Mouse (Mus musculus) ES-Bruce4 (cell line): ENCODE results near the gene Myo1d. TPM values are rescaled to one million over a fixed set of nuclear protein-coding genes. Genes with fewer than 3 reads are reported as not detected.

Experiments used
- H3K27ac ChIP-seq: 2 replicates; pipeline ENCODE4 v1.5.1; 2012; ENCODE audit warnings: low read length, inconsistent platforms; ENCODE audit not compliant: insufficient read depth
- H3K27me3 ChIP-seq: 2 replicates; pipeline ENCODE4 v1.6.1; 2012; ENCODE audit warnings: mild to moderate bottlenecking, low read length, inconsistent platforms; ENCODE audit not compliant: control insufficient read depth, poor library complexity, insufficient read depth, severe bottlenecking
- H3K36me3 ChIP-seq: 2 replicates; pipeline ENCODE4 v1.6.1; 2012; ENCODE audit warnings: inconsistent platforms, mild to moderate bottlenecking, low read length, moderate library complexity; ENCODE audit not compliant: control insufficient read depth, poor library complexity, insufficient read depth, severe bottlenecking
- H3K4me1 ChIP-seq: one replicate; pipeline ENCODE4 v1.8.1; 2011; ENCODE audit warnings: low read length; ENCODE audit not compliant: control insufficient read depth, insufficient read depth
- H3K4me3 ChIP-seq: 2 replicates; pipeline ENCODE4 v1.5.1; 2011; ENCODE audit warnings: low read depth, mild to moderate bottlenecking, low read length
- H3K9ac ChIP-seq: 2 replicates; pipeline ENCODE4 v1.6.1; 2012; ENCODE audit warnings: low read depth, mild to moderate bottlenecking, inconsistent platforms; ENCODE audit not compliant: poor library complexity, severe bottlenecking
- H3K9me3 ChIP-seq: replicated peaks from 2 replicates; pipeline ENCODE4 v1.6.1; 2012; ENCODE audit warnings: mild to moderate bottlenecking, low read length, inconsistent platforms; ENCODE audit not compliant: control insufficient read depth, poor library complexity, insufficient read depth, severe bottlenecking
- CTCF ChIP-seq: IDR thresholded peaks from one replicate; pipeline ENCODE4 v1.8.1; 2011; ENCODE audit warnings: low read depth, low read length
- EP300 ChIP-seq: IDR thresholded peaks from 2 replicates; pipeline ENCODE4 v1.6.1; 2011; ENCODE audit warnings: low read depth, low read length; ENCODE audit not compliant: insufficient read depth
- POLR2A ChIP-seq: IDR thresholded peaks from one replicate; pipeline ENCODE4 v1.8.1; 2011; ENCODE audit warnings: low read length; ENCODE audit not compliant: insufficient read depth
- polyA plus RNA-seq: library from polyadenylated mRNA; stranded (reverse); fragments of >200 nt; gene quantifications from 2 replicates; pipeline ENCODE4 v1.2.4, GENCODE M21; 2011; ENCODE audit warnings: low read depth; ENCODE audit not compliant: missing spikeins, insufficient read depth, insufficient read length

Gene Myo1d
- polyA plus RNA-seq, 1 experiment = 6.6 TPM

- TF ChIP-seq POLR2A (no peak), CTCF (no peak), EP300 (no peak)
- no peak overlapping the region for H3K9ac ChIP-seq
Measured at GRCm38 (mm10) chr11:80766472-80767319, 13.1 kb downstream of the Myo1d start.

GRCm38 (mm10) chr11:80766068-80766467 lies 13.8 kb downstream of the Myo1d start:
- TF ChIP-seq CTCF (no peak), POLR2A (no peak), EP300 (no peak)
- Histone ChIP-seq H3K9me3 (no peaks in the 10 kb centered on the region), H3K4me3 (no peak overlapping the region), H3K27ac (no peak overlapping the region), H3K9ac (no peak overlapping the region), H3K27me3 (no peaks in the 10 kb centered on the region; the same call in 1 of the 2 replicates), H3K36me3 (no peaks in the 10 kb centered on the region), H3K4me1 (no peaks in the 10 kb centered on the region)

More at GRCm38 (mm10) chr11:80766472-80767319, 13.1 kb downstream of the Myo1d start:
- H3K4me1 ChIP-seq = no peaks in the 10 kb centered on the region
- H3K9me3 ChIP-seq = no peaks in the 10 kb centered on the region
- H3K4me3 ChIP-seq = no peak overlapping the region
- no peaks in the 10 kb centered on the region; the same call in 1 of the 2 replicates for H3K27me3 ChIP-seq
- no peak overlapping the region for H3K27ac ChIP-seq
- no peaks in the 10 kb centered on the region for H3K36me3 ChIP-seq

- no peak for TF ChIP-seq CTCF
- TF ChIP-seq POLR2A = no peak
- Histone ChIP-seq H3K27ac (no peak overlapping the region), H3K36me3 (no peaks in the 10 kb centered on the region), H3K4me3 (no peak overlapping the region), H3K27me3 (no peaks in the 10 kb centered on the region), H3K4me1 (no peaks in the 10 kb centered on the region), H3K9me3 (no peaks in the 10 kb centered on the region), H3K9ac (no peak overlapping the region)
Measured at GRCm38 (mm10) chr11:80762066-80762465, 17.8 kb downstream of the Myo1d start.

- H3K4me1 ChIP-seq = no peaks in the 10 kb centered on the region
- H3K27ac ChIP-seq = no peak overlapping the region
- no peaks in the 10 kb centered on the region for H3K27me3 ChIP-seq
- no peaks in the 10 kb centered on the region for H3K9me3 ChIP-seq
- no peak overlapping the region for H3K4me3 ChIP-seq
- H3K36me3 ChIP-seq = no peaks in the 10 kb centered on the region
- TF ChIP-seq EP300 (no peak), POLR2A (no peak), CTCF (no peak)
- no peak overlapping the region for H3K9ac ChIP-seq
Measured at GRCm38 (mm10) chr11:80761285-80761974, 18.4 kb downstream of the Myo1d start.

GRCm38 (mm10) chr11:80759023-80759422 lies 20.8 kb downstream of the Myo1d start:
- Histone ChIP-seq H3K4me1 (no peaks in the 10 kb centered on the region), H3K4me3 (no peak overlapping the region), H3K27me3 (no peaks in the 10 kb centered on the region), H3K36me3 (no peaks in the 10 kb centered on the region), H3K9me3 (no peaks in the 10 kb centered on the region), H3K9ac (no peak overlapping the region), H3K27ac (no peak overlapping the region)
- TF ChIP-seq EP300 (no peak), POLR2A (no peak), CTCF (no peak)

- Histone ChIP-seq H3K36me3 (no peaks in the 10 kb centered on the region), H3K4me3 (no peak overlapping the region), H3K9ac (no peak overlapping the region), H3K4me1 (no peaks in the 10 kb centered on the region), H3K27me3 (no peaks in the 10 kb centered on the region), H3K27ac (no peak overlapping the region), H3K9me3 (no peaks in the 10 kb centered on the region)
- TF ChIP-seq CTCF (no peak), EP300 (no peak)
Measured at GRCm38 (mm10) chr11:80754201-80754600, 25.6 kb downstream of the Myo1d start.
